18 mouse cellular contexts compared by ENCODE assay signal in genomic region chr4:105987963-105988602, GRCm38 (mm10).
DNase-seq lines count a peak whose midpoint lies in the region; ATAC-seq and TF ChIP-seq lines count a peak whose summit lies in the region.
"Had no signal": no experiment of that assay in that cellular context is flagged by ENCODE, and none has a peak within 500 bp of the region (broad histone marks: within the 10 kb centered on the region; RNA-seq: fewer than 3 reads in every experiment).

No protein-coding gene starts in this region.

- H3K4me3 ChIP-seq in lung, embryonic 16.5 days (ENCODE audit: low read length): no peak overlapping the region
- H3K4me3 ChIP-seq in stomach, postnatal 0 days (ENCODE audit: low read depth, low read length): no peak overlapping the region
- H3K4me3 ChIP-seq: hindbrain, embryonic 15.5 days; left cerebral cortex, adult 2 months had no signal

- H3K4me1 ChIP-seq in lung, embryonic 16.5 days (replicated peaks; ENCODE audit: control insufficient read depth, insufficient read depth, low read length): no peaks in the 10 kb centered on the region; the same call in 1 of the 2 replicates
- H3K4me1 ChIP-seq in stomach, postnatal 0 days (replicated peaks; ENCODE audit: control insufficient read depth, insufficient read depth): no peaks in the 10 kb centered on the region
- H3K4me1 ChIP-seq: hindbrain, embryonic 15.5 days had no signal

- no peak for TF ChIP-seq CTCF in stomach, postnatal 0 days (IDR thresholded peaks at IDR 0.05; ENCODE audit: low read depth)

- H3K27ac ChIP-seq in lung, embryonic 16.5 days (ENCODE audit: low read length): 0 out of 2 replicates have a peak overlapping the region, but pooled peaks have one; percentile 14
- H3K27ac ChIP-seq in stomach, postnatal 0 days (replicated peaks): no peak overlapping the region
- H3K27ac ChIP-seq: hindbrain, embryonic 15.5 days; left cerebral cortex, adult 2 months had no signal

- H3K9ac ChIP-seq in lung, embryonic 16.5 days (ENCODE audit: low read length): no peak overlapping the region
- H3K9ac ChIP-seq in stomach, postnatal 0 days (ENCODE audit: low read length): no peak overlapping the region
- H3K9ac ChIP-seq: hindbrain, embryonic 15.5 days; liver, postnatal 0 days had no signal

- no peaks in the 10 kb centered on the region for H3K9me3 ChIP-seq in lung, embryonic 16.5 days (ENCODE audit: control insufficient read depth, low read length)
- H3K9me3 ChIP-seq in stomach, postnatal 0 days (ENCODE audit: control insufficient read depth, low read length): no peaks in the 10 kb centered on the region
- H3K9me3 ChIP-seq: hindbrain, embryonic 15.5 days had no signal

- no peaks in the 10 kb centered on the region for H3K36me3 ChIP-seq in lung, embryonic 16.5 days (ENCODE audit: control insufficient read depth, insufficient read depth, low read length)
- no peaks in the 10 kb centered on the region for H3K36me3 ChIP-seq in stomach, postnatal 0 days (ENCODE audit: control insufficient read depth, insufficient read depth, low read length)
- H3K36me3 ChIP-seq: hindbrain, embryonic 15.5 days had no signal

- WGBS in lung, embryonic 16.5 days: 49% methylated on average over 5 of the region's 5 CpGs
- WGBS in stomach, postnatal 0 days: 51% methylated on average over 5 of the region's 5 CpGs

- ATAC-seq in lung, embryonic 16.5 days (ENCODE audit: low read depth): peak; percentile 91
- peak; percentile 18; the same call in 1 of the 2 replicates for ATAC-seq in stomach, postnatal 0 days (ENCODE audit: low FRiP score, low TSS enrichment)
- ATAC-seq: liver, postnatal 0 days had no signal

- no peaks in the 10 kb centered on the region for H3K27me3 ChIP-seq in lung, embryonic 16.5 days (ENCODE audit: control insufficient read depth, insufficient read depth, low read depth, low read length)
- H3K27me3 ChIP-seq in stomach, postnatal 0 days (ENCODE audit: control insufficient read depth, insufficient read depth, low read length): no peaks in the 10 kb centered on the region
- H3K27me3 ChIP-seq: hindbrain, embryonic 15.5 days had no signal

- no peak for TF ChIP-seq EP300 in stomach, postnatal 0 days (optimal IDR thresholded peaks at IDR 0.05)

- no peak overlapping the region for H3K4me2 ChIP-seq in lung, embryonic 16.5 days (ENCODE audit: low read depth, low read length)
- H3K4me2 ChIP-seq in stomach, postnatal 0 days (replicated peaks; ENCODE audit: low read depth): no peak overlapping the region
- H3K4me2 ChIP-seq: hindbrain, embryonic 15.5 days had no signal

- DNase-seq in heart, adult 8-10 months (ENCODE audit: low spot score): peak; percentile 4
- DNase-seq in heart, adult 9 months (ENCODE audit: low spot score in 2 of 2): no peak
- DNase-seq in kidney, postnatal 4 days: peak; percentile 14 to 37
- no peak for DNase-seq in kidney, postnatal 36 days
- DNase-seq in stomach, postnatal 0 days (ENCODE audit: low spot score): no peak
- no peak for DNase-seq in thymus, postnatal 25 days
- DNase-seq: adrenal gland, postnatal 14 days; cerebellum, adult 11 months; cerebellum, postnatal 14 days; kidney, adult 11 months; kidney, postnatal 25 days; layer of hippocampus, adult 9-11 months; left cerebral cortex, postnatal 4 days; liver, postnatal 0 days; thymus, postnatal 4 days had no signal

Comparison
In these comparisons a context has a peak if more than half of its experiments do, and no peak if none do; other contexts are left out.
1. DNase-seq: peak in heart, adult 8-10 months (single experiment) and kidney, postnatal 4 days (2 of 2); none in heart, adult 9 months (0 of 2), kidney, postnatal 36 days (0 of 2), stomach, postnatal 0 days (single experiment) and thymus, postnatal 25 days (single experiment).